Mouse (Mus musculus) hematopoietic stem cell, adult 5-6 weeks (primary cell): Measurements from ENCODE around the gene Gcdh. TPM values are rescaled to one million over a fixed set of nuclear protein-coding genes. Genes with fewer than 3 reads are reported as not detected.

ENCODE experiments used
- ATAC-seq, 2 experiments: fragments of 125-278 bp in 1 of 2; replicated peaks in 1 of 2; 2 replicates each; pipeline ENCODE4 v1.8.0; 2016 to 2017; ENCODE audit warnings: inconsistent platforms in 2 of 2, mild to moderate bottlenecking in 2 of 2, moderate number of reproducible peaks in 2 of 2, low read depth in 1 of 2, moderate TSS enrichment in 1 of 2; ENCODE audit not compliant: low FRiP score in 2 of 2, poor library complexity in 2 of 2, severe bottlenecking in 2 of 2, insufficient read depth in 1 of 2, low TSS enrichment in 1 of 2
- total RNA-seq: library from RNA; stranded (forward); fragments of 172-1452, 232-1000 nt; gene quantifications from 2 replicates; pipeline ENCODE4 v1.2.3, GENCODE M21; 2017

Gcdh gene
- total RNA-seq: 29.5 and 37.4 TPM in 2 replicates

- peak; percentile 99 to 100 for ATAC-seq
These were observed at the start of gene Gcdh for GRCm38 (mm10) chr8:84893709-84894134. Gcdh (minus strand) TSS chr8:84893921.

- ATAC-seq: no peak
These were observed 44.1 kb upstream of the Gcdh start for GRCm38 (mm10) chr8:84937620-84938485.

- peak; percentile 72 to 74 for ATAC-seq
These were observed 43.3 kb upstream of the Gcdh start, which contains the start of gene Mast1 for GRCm38 (mm10) chr8:84936962-84937546. Mast1 (minus strand) TSS chr8:84937359.

GRCm38 (mm10) chr8:84936041-84936961, 42.6 kb upstream of the Gcdh start:
- ATAC-seq: no peak

GRCm38 (mm10) chr8:84935489-84935888, 41.8 kb upstream of the Gcdh start:
- 0 out of 4 replicates have a peak, but pooled peaks of 1 of the 2 experiments have one; percentile 6 for ATAC-seq

- ATAC-seq: no peak
These were observed 41.1 kb upstream of the Gcdh start for GRCm38 (mm10) chr8:84934860-84935259.

GRCm38 (mm10) chr8:84933767-84934559, 40.2 kb upstream of the Gcdh start:
- ATAC-seq: no peak

- no peak for ATAC-seq
These were observed 36.9 kb upstream of the Gcdh start for GRCm38 (mm10) chr8:84930582-84930981.

- ATAC-seq: peak; percentile 69 to 77; a peak in 3 of 4 replicates
These were observed 35.0 kb upstream of the Gcdh start for GRCm38 (mm10) chr8:84928456-84929306.

GRCm38 (mm10) chr8:84927513-84927912, 33.8 kb upstream of the Gcdh start:
- no peak for ATAC-seq

- ATAC-seq: peak; percentile 44 to 50; a peak in 2 of 4 replicates
These were observed 31.8 kb upstream of the Gcdh start for GRCm38 (mm10) chr8:84925557-84925956.

GRCm38 (mm10) chr8:84921596-84921995, 27.9 kb upstream of the Gcdh start:
- ATAC-seq: no peak

GRCm38 (mm10) chr8:84918646-84919045, 24.9 kb upstream of the Gcdh start:
- ATAC-seq: no peak

GRCm38 (mm10) chr8:84917781-84918180, 24.1 kb upstream of the Gcdh start:
- ATAC-seq: no peak

- ATAC-seq: no peak
These were observed 21.5 kb upstream of the Gcdh start for GRCm38 (mm10) chr8:84915269-84915668.

GRCm38 (mm10) chr8:84913960-84914359, 20.2 kb upstream of the Gcdh start:
- ATAC-seq: peak in 1 of 2 experiments; percentile 26; a peak in 1 of 4 replicates
